Mouse (Mus musculus) intestine, postnatal 0 days (tissue): ENCODE results near the gene Adgrl2. TPM values are rescaled to one million over a fixed set of nuclear protein-coding genes. Genes with fewer than 3 reads are reported as not detected.

Experiments used
- ATAC-seq: fragments of 200-750 bp; cut with Nextera tagmentation; 2 replicates; pipeline ENCODE4 v1.8.0; 2017; ENCODE audit warnings: mild to moderate bottlenecking, moderate TSS enrichment, moderate library complexity
- H3K27ac ChIP-seq: fragments of 300-500 bp; sonication (generic); 2 replicates; pipeline ENCODE4 v1.5.1; 2014; ENCODE audit warnings: mild to moderate bottlenecking, low read depth, low read length, moderate library complexity
- H3K27me3 ChIP-seq: fragments of 300-500 bp; sonication (generic); replicated peaks from 2 replicates; pipeline ENCODE4 v1.6.1; 2014; ENCODE audit warnings: low read length, mixed read lengths; ENCODE audit not compliant: control insufficient read depth, insufficient read depth
- H3K36me3 ChIP-seq: fragments of 300-500 bp; sonication (generic); 2 replicates; pipeline ENCODE4 v1.6.1; 2014; ENCODE audit warnings: mild to moderate bottlenecking, moderate library complexity; ENCODE audit not compliant: control insufficient read depth, insufficient read depth
- H3K4me1 ChIP-seq: fragments of 300-500 bp; sonication (generic); replicated peaks from 2 replicates; pipeline ENCODE4 v1.6.1; 2014; ENCODE audit warnings: antibody characterized with exemption, low read length, mixed read lengths; ENCODE audit not compliant: control insufficient read depth, insufficient read depth
- H3K4me2 ChIP-seq: fragments of 300-500 bp; sonication (generic); replicated peaks from 2 replicates; pipeline ENCODE4 v1.6.1; 2014; ENCODE audit warnings: low read depth, mild to moderate bottlenecking, moderate library complexity
- H3K4me3 ChIP-seq: fragments of 300-500 bp; sonication (generic); 2 replicates; pipeline ENCODE4 v1.5.1; 2014; ENCODE audit warnings: low read depth, low read length
- H3K9ac ChIP-seq: fragments of 300-500 bp; sonication (generic); 2 replicates; pipeline ENCODE4 v1.6.1; 2014; ENCODE audit warnings: mild to moderate bottlenecking, low read depth, low read length
- H3K9me3 ChIP-seq: fragments of 300-500 bp; sonication (generic); 2 replicates; pipeline ENCODE4 v1.6.1; 2016; ENCODE audit warnings: mixed run types; ENCODE audit not compliant: control insufficient read depth
- CTCF ChIP-seq: sonication (generic); IDR thresholded peaks from 2 replicates; pipeline ENCODE4 v1.5.1; 2016; ENCODE audit warnings: low read depth, mild to moderate bottlenecking, control low read depth, antibody characterized with exemption, moderate library complexity
- WGBS: fragments of 180-500 bp; shearing (Covaris S2); extraction: QIAGEN DNeasy Blood & Tissue Kit; methylation state at CpG from one replicate; pipeline ENCODE4 v1.1.7; 2014; 5-methylcytosine and 5-hydroxymethylcytosine counted together
- polyA plus RNA-seq: library from polyadenylated mRNA; unstranded; fragments of >200 nt; fragmentation: Nextera tagmentation; extraction: Ambion mirVana; gene quantifications from 2 replicates; pipeline ENCODE4 v1.2.1, GENCODE M21; 2015

Gene Adgrl2
- polyA plus RNA-seq, 1 experiment from 2014 or later, result 20.4 TPM

- H3K27ac ChIP-seq, result no peak overlapping the region
- H3K4me2 ChIP-seq, result no peak overlapping the region
- H3K27me3 ChIP-seq, result no peaks in the 10 kb centered on the region
- H3K9me3 ChIP-seq, result no peaks in the 10 kb centered on the region
- H3K4me1 ChIP-seq, result peaks cover 17% of the 10 kb centered on the region
- no peak for TF ChIP-seq CTCF
- H3K9ac ChIP-seq, result no peak overlapping the region
- 0 out of 2 replicates have a peak, but pooled peaks cover 2% of the 10 kb centered on the region for H3K36me3 ChIP-seq
- WGBS, result 72% methylated on average over 7 of the region's 7 CpGs
- no peak overlapping the region for H3K4me3 ChIP-seq
- no peak for ATAC-seq
These were observed 33.5 kb downstream of the Adgrl2 start for GRCm38 (mm10) chr3:148956887-148957286.

GRCm38 (mm10) chr3:148949796-148950195 is 40.6 kb downstream of the Adgrl2 start:
- 0 out of 2 replicates have a peak, but pooled peaks cover 2% of the 10 kb centered on the region for H3K36me3 ChIP-seq
- H3K9ac ChIP-seq, result no peak overlapping the region
- 89% methylated on average over 8 of the region's 8 CpGs for WGBS

GRCm38 (mm10) chr3:148947805-148948405 is 42.5 kb downstream of the Adgrl2 start:
- H3K4me3 ChIP-seq, result no peak overlapping the region
- TF ChIP-seq CTCF, result no peak
- no peaks in the 10 kb centered on the region for H3K4me1 ChIP-seq
- H3K27ac ChIP-seq, result no peak overlapping the region
- 42% methylated on average over 9 of the region's 9 CpGs for WGBS
- H3K36me3 ChIP-seq, result 0 out of 2 replicates have a peak, but pooled peaks cover 2% of the 10 kb centered on the region
- no peak overlapping the region for H3K9ac ChIP-seq
- peak overlapping the region; percentile 22 for H3K4me2 ChIP-seq
- no peaks in the 10 kb centered on the region for H3K9me3 ChIP-seq
- H3K27me3 ChIP-seq, result no peaks in the 10 kb centered on the region
- no peak for ATAC-seq

More at GRCm38 (mm10) chr3:148949796-148950195, 40.6 kb downstream of the Adgrl2 start:
- Histone ChIP-seq H3K27ac (no peak overlapping the region), H3K4me3 (no peak overlapping the region), H3K9me3 (no peaks in the 10 kb centered on the region), H3K27me3 (no peaks in the 10 kb centered on the region), H3K4me1 (no peaks in the 10 kb centered on the region), H3K4me2 (no peak overlapping the region)
- no peak for ATAC-seq
- TF ChIP-seq CTCF, result no peak

GRCm38 (mm10) chr3:148947266-148947665 is 43.1 kb downstream of the Adgrl2 start:
- Histone ChIP-seq H3K9ac (no peak overlapping the region), H3K4me2 (no peak overlapping the region), H3K4me1 (no peaks in the 10 kb centered on the region), H3K27ac (no peak overlapping the region), H3K4me3 (no peak overlapping the region), H3K36me3 (0 out of 2 replicates have a peak, but pooled peaks cover 2% of the 10 kb centered on the region), H3K9me3 (no peaks in the 10 kb centered on the region), H3K27me3 (no peaks in the 10 kb centered on the region)
- 52% methylated on average over 6 of the region's 6 CpGs for WGBS
- TF ChIP-seq CTCF, result no peak
- ATAC-seq, result no peak

GRCm38 (mm10) chr3:148945534-148945933 is 44.8 kb downstream of the Adgrl2 start:
- H3K27ac ChIP-seq, result no peak overlapping the region

GRCm38 (mm10) chr3:148939457-148939856 is 50.9 kb downstream of the Adgrl2 start:
- Histone ChIP-seq H3K9ac (no peak overlapping the region), H3K27me3 (no peaks in the 10 kb centered on the region), H3K36me3 (no peaks in the 10 kb centered on the region), H3K9me3 (no peaks in the 10 kb centered on the region), H3K4me2 (no peak overlapping the region), H3K4me3 (no peak overlapping the region), H3K27ac (no peak overlapping the region), H3K4me1 (no peaks in the 10 kb centered on the region)
- 53% methylated on average over 7 of the region's 7 CpGs for WGBS
- no peak for TF ChIP-seq CTCF
- no peak for ATAC-seq

More at GRCm38 (mm10) chr3:148945534-148945933, 44.8 kb downstream of the Adgrl2 start:
- no peak overlapping the region for H3K9ac ChIP-seq
- no peak for TF ChIP-seq CTCF
- no peaks in the 10 kb centered on the region for H3K36me3 ChIP-seq
- no peaks in the 10 kb centered on the region for H3K27me3 ChIP-seq
- H3K4me2 ChIP-seq, result no peak overlapping the region
- 53% methylated on average over 8 of the region's 8 CpGs for WGBS
- H3K4me1 ChIP-seq, result no peaks in the 10 kb centered on the region
- no peaks in the 10 kb centered on the region for H3K9me3 ChIP-seq
- no peak overlapping the region for H3K4me3 ChIP-seq
- ATAC-seq, result no peak
